Mouse (Mus musculus) neural tube, embryonic 11.5 days (tissue): ENCODE measurements at regions not wholly inside any gene's neighbourhood (a gene's known extent, or its start where the extent isn't known, plus 50 kb on each side); places are given as distances from the start of the nearest gene placed in this dataset.

Experiments used
- ATAC-seq: fragments of 200-750 bp; cut with Nextera tagmentation; 2 replicates; pipeline ENCODE4 v1.8.0; 2017; ENCODE audit warnings: moderate number of reproducible peaks, mild to moderate bottlenecking, moderate TSS enrichment, moderate library complexity; ENCODE audit not compliant: insufficient read depth, low FRiP score, low TSS enrichment
- DNase-seq: peaks from one replicate; pipeline ENCODE4 v3.0.0-alpha.2; 2015; ENCODE audit warnings: low spot score
- H3K27ac ChIP-seq: fragments of 300-500 bp; sonication (generic); 2 replicates; pipeline ENCODE4 v1.5.1; 2014; ENCODE audit warnings: low read depth, mild to moderate bottlenecking, low read length
- H3K27me3 ChIP-seq: fragments of 300-500 bp; sonication (generic); 2 replicates; pipeline ENCODE4 v1.6.1; 2014; ENCODE audit warnings: mild to moderate bottlenecking, low read length, mixed read lengths; ENCODE audit not compliant: control insufficient read depth, insufficient read depth
- H3K36me3 ChIP-seq: fragments of 300-500 bp; sonication (generic); 2 replicates; pipeline ENCODE4 v1.6.1; 2014; ENCODE audit warnings: mild to moderate bottlenecking, low read length, moderate library complexity, mixed read lengths; ENCODE audit not compliant: control insufficient read depth, insufficient read depth
- H3K4me1 ChIP-seq: fragments of 300-500 bp; sonication (generic); 2 replicates; pipeline ENCODE4 v1.6.1; 2014; ENCODE audit warnings: low read length, mixed read lengths; ENCODE audit not compliant: control insufficient read depth, insufficient read depth
- H3K4me2 ChIP-seq: fragments of 300-500 bp; sonication (generic); 2 replicates; pipeline ENCODE4 v1.6.1; 2014; ENCODE audit warnings: low read depth, mild to moderate bottlenecking, moderate library complexity
- H3K4me3 ChIP-seq: fragments of 300-500 bp; sonication (generic); 2 replicates; pipeline ENCODE4 v1.5.1; 2014; ENCODE audit warnings: low read depth, low read length
- H3K9ac ChIP-seq: fragments of 300-500 bp; sonication (generic); 2 replicates; pipeline ENCODE4 v1.6.1; 2014; ENCODE audit warnings: mild to moderate bottlenecking, low read length
- H3K9me3 ChIP-seq: fragments of 300-500 bp; sonication (generic); 2 replicates; pipeline ENCODE4 v1.6.1; 2016; ENCODE audit warnings: low read length; ENCODE audit not compliant: control insufficient read depth
- WGBS: fragments of 180-500 bp; shearing (Covaris S2); extraction: QIAGEN DNeasy Blood & Tissue Kit; methylation state at CpG from one replicate; pipeline ENCODE4 v1.1.7; 2014; 5-methylcytosine and 5-hydroxymethylcytosine counted together

- no peaks in the 10 kb centered on the region for H3K36me3 ChIP-seq
- H3K4me3 ChIP-seq = no peak overlapping the region
- H3K27ac ChIP-seq = no peak overlapping the region
- WGBS = 81% methylated on average over 5 of the region's 5 CpGs
- H3K4me2 ChIP-seq = no peak overlapping the region
- DNase-seq = no peak
- ATAC-seq = no peak
- no peak overlapping the region for H3K9ac ChIP-seq
- H3K9me3 ChIP-seq = no peaks in the 10 kb centered on the region
- no peaks in the 10 kb centered on the region for H3K4me1 ChIP-seq
- no peaks in the 10 kb centered on the region for H3K27me3 ChIP-seq
Observed at GRCm38 (mm10) chr8:37048912-37049692, 55.7 kb downstream of the AI429214 start.

GRCm38 (mm10) chr8:37049969-37050683 lies 56.7 kb downstream of the AI429214 start:
- H3K27me3 ChIP-seq = no peaks in the 10 kb centered on the region
- H3K27ac ChIP-seq = no peak overlapping the region
- no peak overlapping the region for H3K9ac ChIP-seq
- DNase-seq = no peak
- H3K36me3 ChIP-seq = no peaks in the 10 kb centered on the region
- no peaks in the 10 kb centered on the region for H3K9me3 ChIP-seq
- no peak overlapping the region for H3K4me2 ChIP-seq
- WGBS = 85% methylated on average over 6 of the region's 6 CpGs
- ATAC-seq = no peak
- H3K4me1 ChIP-seq = no peaks in the 10 kb centered on the region
- H3K4me3 ChIP-seq = no peak overlapping the region

GRCm38 (mm10) chr8:37050684-37051028 lies 57.3 kb downstream of the AI429214 start:
- H3K9me3 ChIP-seq = no peaks in the 10 kb centered on the region
- H3K36me3 ChIP-seq = no peaks in the 10 kb centered on the region
- H3K4me1 ChIP-seq = no peaks in the 10 kb centered on the region
- no peak overlapping the region for H3K4me3 ChIP-seq
- DNase-seq = no peak
- H3K27ac ChIP-seq = no peak overlapping the region
- no peak overlapping the region for H3K9ac ChIP-seq
- H3K4me2 ChIP-seq = no peak overlapping the region
- WGBS = 53% methylated on average over 1 of the region's 1 CpGs
- no peak for ATAC-seq
- H3K27me3 ChIP-seq = no peaks in the 10 kb centered on the region

- WGBS = 87% methylated on average over 3 of the region's 3 CpGs
- Histone ChIP-seq H3K4me3 (no peak overlapping the region), H3K4me1 (no peaks in the 10 kb centered on the region), H3K4me2 (no peak overlapping the region), H3K27ac (no peak overlapping the region), H3K9me3 (no peaks in the 10 kb centered on the region), H3K36me3 (no peaks in the 10 kb centered on the region), H3K27me3 (no peaks in the 10 kb centered on the region), H3K9ac (no peak overlapping the region)
- ATAC-seq (no peak), DNase-seq (no peak)
Observed at GRCm38 (mm10) chr8:37056376-37056775, 63.0 kb downstream of the AI429214 start.

GRCm38 (mm10) chr8:37058390-37058789 lies 65.0 kb downstream of the AI429214 start:
- DNase-seq (no peak), ATAC-seq (no peak)
- H3K4me1 ChIP-seq = no peaks in the 10 kb centered on the region
- no peak overlapping the region for H3K27ac ChIP-seq
- 80% methylated on average over 6 of the region's 6 CpGs for WGBS
- no peak overlapping the region for H3K9ac ChIP-seq
- H3K4me2 ChIP-seq = no peak overlapping the region
- no peaks in the 10 kb centered on the region for H3K27me3 ChIP-seq
- no peaks in the 10 kb centered on the region for H3K36me3 ChIP-seq
- no peaks in the 10 kb centered on the region for H3K9me3 ChIP-seq
- H3K4me3 ChIP-seq = no peak overlapping the region

GRCm38 (mm10) chr8:37062012-37062944 lies 68.9 kb downstream of the AI429214 start:
- H3K9ac ChIP-seq = no peak overlapping the region
- H3K4me3 ChIP-seq = no peak overlapping the region
- WGBS = 38% methylated on average over 13 of the region's 13 CpGs
- no peak overlapping the region for H3K27ac ChIP-seq
- H3K4me1 ChIP-seq = no peaks in the 10 kb centered on the region
- DNase-seq (peak; percentile 83), ATAC-seq (peak; percentile 72)
- H3K27me3 ChIP-seq = no peaks in the 10 kb centered on the region
- no peaks in the 10 kb centered on the region for H3K9me3 ChIP-seq
- H3K4me2 ChIP-seq = no peak overlapping the region
- H3K36me3 ChIP-seq = no peaks in the 10 kb centered on the region

GRCm38 (mm10) chr8:37063764-37064331 lies 70.4 kb downstream of the AI429214 start:
- ATAC-seq = peak; percentile 71; the same call in 1 of the 2 replicates

GRCm38 (mm10) chr8:37072905-37073304 lies 79.5 kb downstream of the AI429214 start:
- H3K4me2 ChIP-seq = no peak overlapping the region
- H3K27me3 ChIP-seq = no peaks in the 10 kb centered on the region
- H3K27ac ChIP-seq = no peak overlapping the region
- no peaks in the 10 kb centered on the region for H3K36me3 ChIP-seq
- 34% methylated on average over 2 of the region's 2 CpGs for WGBS
- ATAC-seq (no peak), DNase-seq (no peak)
- H3K9ac ChIP-seq = no peak overlapping the region
- no peaks in the 10 kb centered on the region for H3K9me3 ChIP-seq
- no peaks in the 10 kb centered on the region for H3K4me1 ChIP-seq
- no peak overlapping the region for H3K4me3 ChIP-seq

More at GRCm38 (mm10) chr8:37063764-37064331, 70.4 kb downstream of the AI429214 start:
- no peaks in the 10 kb centered on the region for H3K4me1 ChIP-seq
- H3K4me2 ChIP-seq = no peak overlapping the region
- peak; percentile 71 for DNase-seq
- no peaks in the 10 kb centered on the region for H3K9me3 ChIP-seq
- H3K4me3 ChIP-seq = no peak overlapping the region
- no peak overlapping the region for H3K9ac ChIP-seq
- H3K36me3 ChIP-seq = no peaks in the 10 kb centered on the region
- H3K27me3 ChIP-seq = no peaks in the 10 kb centered on the region
- WGBS = 25% methylated on average over 12 of the region's 12 CpGs
- H3K27ac ChIP-seq = no peak overlapping the region
